Mouse (Mus musculus) lung, embryonic 16.5 days (tissue): Measurements from ENCODE around the gene Trim67. TPM values are rescaled to one million over a fixed set of nuclear protein-coding genes. Genes with fewer than 3 reads are reported as not detected.

Source experiments
- ATAC-seq: fragments of 200-750 bp; cut with Nextera tagmentation; 2 replicates; pipeline ENCODE4 v1.8.0; 2017; ENCODE audit warnings: low read depth, mild to moderate bottlenecking, moderate library complexity
- H3K27ac ChIP-seq: fragments of 300-500 bp; sonication (generic); 2 replicates; pipeline ENCODE4 v1.5.1; 2014; ENCODE audit warnings: mild to moderate bottlenecking, control low read depth, low read length
- H3K27me3 ChIP-seq: fragments of 300-500 bp; sonication (generic); 2 replicates; pipeline ENCODE4 v1.6.1; 2014; ENCODE audit warnings: low read depth, low read length, mixed read lengths; ENCODE audit not compliant: control insufficient read depth, insufficient read depth
- H3K36me3 ChIP-seq: fragments of 300-500 bp; sonication (generic); 2 replicates; pipeline ENCODE4 v1.6.1; 2014; ENCODE audit warnings: low read length; ENCODE audit not compliant: control insufficient read depth, insufficient read depth
- H3K4me1 ChIP-seq: fragments of 300-500 bp; sonication (generic); replicated peaks from 2 replicates; pipeline ENCODE4 v1.6.1; 2014; ENCODE audit warnings: low read length, mixed read lengths; ENCODE audit not compliant: control insufficient read depth, insufficient read depth
- H3K4me2 ChIP-seq: fragments of 300-500 bp; sonication (generic); 2 replicates; pipeline ENCODE4 v1.6.1; 2014; ENCODE audit warnings: low read depth, low read length, control low read depth
- H3K4me3 ChIP-seq: fragments of 300-500 bp; sonication (generic); 2 replicates; pipeline ENCODE4 v1.5.1; 2014; ENCODE audit warnings: mild to moderate bottlenecking, low read length, control low read depth
- H3K9ac ChIP-seq: fragments of 300-500 bp; sonication (generic); 2 replicates; pipeline ENCODE4 v1.6.1; 2014; ENCODE audit warnings: low read length, control low read depth
- H3K9me3 ChIP-seq: fragments of 300-500 bp; sonication (generic); 2 replicates; pipeline ENCODE4 v1.6.1; 2016; ENCODE audit warnings: low read length; ENCODE audit not compliant: control insufficient read depth
- WGBS: fragments of 180-500 bp; shearing (Covaris S2); extraction: QIAGEN DNeasy Blood & Tissue Kit; methylation state at CpG from one replicate; pipeline ENCODE4 v1.1.7; 2014; 5-methylcytosine and 5-hydroxymethylcytosine counted together
- polyA plus RNA-seq: library from polyadenylated mRNA; unstranded; fragments of >200 nt; fragmentation: Nextera tagmentation; extraction: Ambion mirVana; gene quantifications from 2 replicates; pipeline ENCODE4 v1.2.1, GENCODE M21; 2015

Gene Trim67
- polyA plus RNA-seq, 1 experiment from 2014 or later: 0.92 TPM

DNA sequence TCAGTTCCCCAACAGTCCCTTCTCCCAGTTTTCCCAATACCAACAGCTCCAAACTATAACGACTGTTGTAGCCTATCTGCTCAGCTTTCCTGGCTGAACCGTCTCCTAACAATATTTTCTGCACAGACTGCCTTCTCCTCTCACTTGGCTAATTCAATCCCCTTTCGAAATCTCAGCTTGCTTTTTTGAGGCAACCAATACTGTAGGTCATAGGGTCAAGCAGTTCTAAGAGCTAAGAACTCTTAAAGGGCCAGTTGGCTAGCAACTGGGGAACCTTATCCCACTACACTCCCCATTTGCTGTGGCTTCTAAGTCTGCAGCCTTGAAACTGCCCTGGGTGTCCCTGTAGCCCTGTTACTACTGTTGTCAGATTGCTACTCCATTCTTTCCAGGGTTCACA is 52.2 kb downstream of the Trim67 start:
- Histone ChIP-seq H3K9ac (no peak overlapping the region), H3K4me3 (no peak overlapping the region), H3K4me2 (no peak overlapping the region), H3K9me3 (no peaks in the 10 kb centered on the region), H3K27me3 (no peaks in the 10 kb centered on the region), H3K27ac (no peak overlapping the region), H3K36me3 (peaks cover 14% of the 10 kb centered on the region), H3K4me1 (no peaks in the 10 kb centered on the region)
- 50% methylated on average over 3 of the region's 3 CpGs for WGBS
- no peak for ATAC-seq

DNA sequence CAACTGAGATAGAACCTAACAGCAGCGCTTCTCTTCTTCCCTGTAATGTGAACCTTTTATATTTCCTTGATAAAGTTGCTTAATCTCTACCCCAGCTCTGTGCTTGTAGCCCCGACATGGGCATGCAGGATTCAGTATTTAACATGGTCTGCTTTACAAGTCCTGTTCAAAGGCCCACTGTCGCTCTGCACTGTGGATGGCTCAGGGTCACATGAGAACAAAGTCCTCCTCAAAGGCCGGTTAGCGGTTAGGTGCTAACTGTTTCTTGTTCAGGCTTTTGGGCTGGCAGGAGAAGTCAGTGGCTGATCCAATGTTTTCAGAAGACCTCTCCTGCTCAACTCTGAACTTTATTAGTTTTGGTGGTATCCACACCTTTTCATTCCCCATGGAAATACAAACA is 52.7 kb downstream of the Trim67 start:
- no peak overlapping the region for H3K9ac ChIP-seq
- H3K4me2 ChIP-seq: no peak overlapping the region
- no peaks in the 10 kb centered on the region for H3K9me3 ChIP-seq
- peaks cover 12% of the 10 kb centered on the region for H3K36me3 ChIP-seq
- no peak for ATAC-seq
- H3K27ac ChIP-seq: no peak overlapping the region
- 82% methylated on average over 5 of the region's 5 CpGs for WGBS
- H3K4me1 ChIP-seq: no peaks in the 10 kb centered on the region
- no peaks in the 10 kb centered on the region for H3K27me3 ChIP-seq
- H3K4me3 ChIP-seq: no peak overlapping the region

DNA sequence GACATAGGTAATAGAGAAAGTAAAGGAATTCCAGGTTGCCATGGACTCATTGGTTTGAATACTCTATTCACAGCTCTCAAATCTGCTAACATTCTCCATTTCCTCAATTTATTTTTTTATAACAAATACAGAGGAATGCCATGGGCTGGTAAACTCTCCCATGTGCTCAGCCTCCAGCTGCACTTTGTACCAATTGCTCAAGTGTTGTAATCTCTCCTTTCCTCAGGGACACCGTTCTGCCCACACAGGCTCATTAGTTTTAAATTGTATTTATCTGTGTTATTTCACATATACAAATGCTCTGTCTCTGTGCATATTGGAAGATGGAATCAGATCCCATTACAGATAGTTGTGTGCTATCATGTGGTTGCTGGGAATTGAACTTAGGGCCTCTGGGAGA is 60.6 kb downstream of the Trim67 start:
- Histone ChIP-seq H3K4me2 (no peak overlapping the region), H3K4me1 (no peaks in the 10 kb centered on the region), H3K4me3 (no peak overlapping the region), H3K36me3 (peaks cover 47% of the 10 kb centered on the region), H3K9me3 (peaks cover 20% of the 10 kb centered on the region; the same call in 1 of the 2 replicates), H3K27me3 (no peaks in the 10 kb centered on the region), H3K9ac (no peak overlapping the region), H3K27ac (no peak overlapping the region)
- whole genome bisulfite sequencing: 97% methylated on average over 1 of the region's 1 CpGs
- ATAC-seq: no peak

DNA sequence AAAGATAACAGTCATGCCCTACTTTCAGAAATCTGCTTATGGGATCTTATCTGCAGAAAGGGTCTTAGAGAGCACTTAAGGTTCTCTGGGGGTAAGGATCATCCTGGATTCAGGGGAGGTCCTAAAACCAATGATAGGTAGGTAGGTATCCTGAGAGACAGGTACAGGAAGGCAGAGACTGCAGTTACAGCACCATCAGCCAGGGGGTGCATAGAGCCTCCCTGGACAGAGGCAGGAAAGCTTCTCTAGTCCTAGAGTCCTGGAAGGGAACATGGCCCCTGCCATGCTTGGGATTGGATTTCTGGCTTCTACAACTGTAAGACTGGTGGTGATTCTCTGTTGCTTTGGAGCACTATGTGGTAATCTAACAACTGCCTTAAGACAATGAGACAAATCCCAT is 66.6 kb downstream of the Trim67 start:
- ATAC-seq: no peak
- H3K9ac ChIP-seq: no peak overlapping the region
- H3K4me3 ChIP-seq: no peak overlapping the region

DNA sequence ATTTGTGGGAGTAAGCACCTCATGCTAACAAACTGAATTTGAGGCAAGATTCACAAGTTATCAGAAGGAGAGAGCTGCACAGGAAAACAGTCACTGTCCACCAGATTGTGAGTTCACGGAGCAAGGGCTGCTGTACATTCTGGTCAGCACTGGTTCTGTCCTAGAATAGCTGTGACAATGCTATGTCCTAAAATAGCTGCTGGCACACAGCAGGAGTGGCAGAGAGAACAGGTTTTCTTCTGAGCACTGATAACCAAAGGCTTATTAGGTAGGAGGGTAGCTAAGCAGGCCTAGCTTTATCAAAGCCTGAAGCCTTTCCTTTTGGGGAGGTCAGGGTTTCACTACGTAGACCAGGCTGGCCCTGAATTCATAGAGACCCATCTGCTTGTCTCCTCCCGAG is 67.3 kb downstream of the Trim67 start:
- peaks cover 19% of the 10 kb centered on the region for H3K4me1 ChIP-seq
- H3K27ac ChIP-seq: no peak overlapping the region
- no peak overlapping the region for H3K9ac ChIP-seq
- 92% methylated on average over 3 of the region's 3 CpGs for WGBS
- H3K4me3 ChIP-seq: no peak overlapping the region
- H3K27me3 ChIP-seq: no peaks in the 10 kb centered on the region
- peaks cover 5% of the 10 kb centered on the region; the same call in 1 of the 2 replicates for H3K9me3 ChIP-seq
- no peak overlapping the region for H3K4me2 ChIP-seq
- peaks cover 33% of the 10 kb centered on the region for H3K36me3 ChIP-seq
- ATAC-seq: no peak

More for the DNA sequence above, 66.6 kb downstream of the Trim67 start:
- H3K27ac ChIP-seq: no peak overlapping the region
- no peaks in the 10 kb centered on the region for H3K27me3 ChIP-seq
- H3K4me1 ChIP-seq: peaks cover 13% of the 10 kb centered on the region
- H3K9me3 ChIP-seq: peaks cover 6% of the 10 kb centered on the region; the same call in 1 of the 2 replicates
- no peak overlapping the region for H3K4me2 ChIP-seq
- peaks cover 41% of the 10 kb centered on the region for H3K36me3 ChIP-seq

DNA sequence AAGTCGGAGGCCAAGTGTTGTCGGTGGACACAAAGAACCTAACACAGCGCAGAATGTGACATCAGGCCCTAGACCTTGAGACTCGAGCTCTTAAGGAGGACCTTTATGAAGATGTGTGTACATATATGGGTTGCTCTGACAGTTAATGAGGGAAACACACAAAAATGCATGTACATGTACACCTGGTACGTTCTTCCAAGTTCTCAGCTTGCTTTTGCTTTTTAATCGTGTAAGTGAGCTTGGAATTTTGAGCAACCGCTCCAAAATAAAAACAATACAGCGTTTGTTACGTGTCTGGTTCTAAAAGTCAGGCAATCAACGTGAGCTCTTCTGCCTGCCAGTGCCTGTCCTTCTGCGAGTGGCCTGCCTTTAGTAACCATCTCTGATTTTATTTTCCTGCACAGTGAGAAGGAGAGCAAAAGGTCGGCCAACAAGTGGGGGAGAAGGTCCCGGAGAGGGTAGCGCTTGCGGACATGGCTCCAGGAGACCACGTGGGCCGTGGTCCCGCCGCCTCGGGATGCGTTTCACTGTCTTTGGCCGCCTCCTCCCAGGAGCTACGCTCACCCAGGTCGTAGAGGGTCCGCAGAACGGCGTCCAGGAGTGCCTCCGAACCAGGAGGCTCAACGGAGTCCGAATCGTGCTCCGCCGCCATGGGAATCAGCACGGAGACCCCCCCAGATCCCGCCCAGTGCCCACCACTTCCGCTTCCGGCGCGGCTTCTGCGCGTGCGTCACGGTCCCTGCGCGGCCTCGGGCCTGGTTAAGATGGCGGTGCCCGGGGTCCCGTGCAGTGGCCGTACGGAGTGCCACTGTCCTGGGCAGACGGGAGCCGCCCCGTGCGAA is 69.7 kb downstream of the Trim67 start, which contains the start of the genes Gnpat and 2810004N23Rik:
Gene Gnpat (plus strand): TSS at position 713 of the 842 bp plus-strand sequence.
Gene 2810004N23Rik (minus strand): TSS at position 800 of the 842 bp plus-strand sequence.
- peak; percentile 99 for ATAC-seq
- WGBS: under 1% methylated on average over 54 of the region's 55 CpGs
- H3K9ac ChIP-seq: peak within 1 kb of the TSS; percentile 99
- peaks cover 16% of the 10 kb centered on the region for H3K36me3 ChIP-seq
- H3K9me3 ChIP-seq: no peaks in the 10 kb centered on the region
- H3K4me3 ChIP-seq: peak within 1 kb of the TSS; percentile 97
- peak within 1 kb of the TSS; percentile 95 for H3K27ac ChIP-seq
- peak within 1 kb of the TSS; percentile 89 for H3K4me2 ChIP-seq
- no peaks in the 10 kb centered on the region for H3K27me3 ChIP-seq
- H3K4me1 ChIP-seq: peaks cover 24% of the 10 kb centered on the region

DNA sequence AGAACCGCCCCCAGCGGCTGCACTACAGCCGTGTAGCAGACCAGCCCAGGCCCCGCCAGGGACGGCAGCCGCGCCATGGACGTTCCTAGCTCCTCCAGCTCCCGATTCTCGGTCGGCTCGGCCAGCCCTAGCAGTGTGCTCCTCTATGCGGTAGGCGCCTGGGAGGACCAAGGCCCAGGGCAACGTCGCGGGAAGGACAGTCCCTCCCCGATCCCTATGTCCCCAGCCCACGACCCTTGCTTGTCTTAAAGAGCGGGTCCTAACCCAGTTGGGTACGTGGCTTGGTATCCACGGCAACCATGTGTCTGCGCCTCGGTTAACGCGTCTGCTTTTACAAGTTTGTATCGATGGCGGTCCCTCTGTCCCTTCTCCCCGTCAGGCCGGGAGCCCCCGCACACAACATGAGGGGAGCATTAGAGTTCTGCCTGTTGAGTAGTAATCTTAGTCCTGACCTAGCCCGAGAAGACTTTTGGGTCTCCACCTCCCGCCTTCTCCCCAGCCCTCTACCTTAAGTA is 70.3 kb downstream of the Trim67 start:
- H3K36me3 ChIP-seq: peaks cover 10% of the 10 kb centered on the region
- peak overlapping the region; percentile 95 for H3K27ac ChIP-seq
- under 1% methylated on average over 29 of the region's 33 CpGs for WGBS
- peaks cover 24% of the 10 kb centered on the region for H3K4me1 ChIP-seq
- H3K9ac ChIP-seq: peak overlapping the region; percentile 99
- no peaks in the 10 kb centered on the region for H3K9me3 ChIP-seq
- H3K27me3 ChIP-seq: no peaks in the 10 kb centered on the region
- peak; percentile 27; the same call in 1 of the 2 replicates for ATAC-seq
- peak overlapping the region; percentile 89 for H3K4me2 ChIP-seq
- peak overlapping the region; percentile 97 for H3K4me3 ChIP-seq

DNA sequence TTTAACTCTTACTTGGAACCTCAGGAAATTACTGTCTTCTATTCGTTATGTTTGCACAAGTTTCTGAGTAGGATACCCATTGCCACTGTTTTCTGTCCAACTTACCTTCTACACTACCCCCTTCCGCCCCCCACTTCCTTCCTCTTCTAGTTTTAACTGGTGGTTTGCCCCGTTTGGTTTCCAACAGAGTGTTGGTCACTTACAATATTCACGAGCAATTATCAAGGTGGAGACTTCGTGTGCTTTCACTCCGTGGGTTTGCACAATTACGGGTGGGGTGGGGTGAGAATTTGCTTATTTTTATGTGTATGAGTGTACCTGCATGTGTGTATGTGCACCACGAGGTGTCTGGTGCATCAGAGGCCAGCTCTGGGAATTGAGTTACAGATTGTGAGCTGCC is 70.8 kb downstream of the Trim67 start:
- Histone ChIP-seq H3K4me2 (peak overlapping the region; percentile 89), H3K36me3 (peaks cover 7% of the 10 kb centered on the region), H3K27me3 (no peaks in the 10 kb centered on the region), H3K4me3 (peak overlapping the region; percentile 97), H3K4me1 (peaks cover 24% of the 10 kb centered on the region), H3K9me3 (no peaks in the 10 kb centered on the region), H3K27ac (peak overlapping the region; percentile 95), H3K9ac (peak overlapping the region; percentile 99)
- ATAC-seq: no peak
- 5% methylated on average over 8 of the region's 8 CpGs for WGBS

DNA sequence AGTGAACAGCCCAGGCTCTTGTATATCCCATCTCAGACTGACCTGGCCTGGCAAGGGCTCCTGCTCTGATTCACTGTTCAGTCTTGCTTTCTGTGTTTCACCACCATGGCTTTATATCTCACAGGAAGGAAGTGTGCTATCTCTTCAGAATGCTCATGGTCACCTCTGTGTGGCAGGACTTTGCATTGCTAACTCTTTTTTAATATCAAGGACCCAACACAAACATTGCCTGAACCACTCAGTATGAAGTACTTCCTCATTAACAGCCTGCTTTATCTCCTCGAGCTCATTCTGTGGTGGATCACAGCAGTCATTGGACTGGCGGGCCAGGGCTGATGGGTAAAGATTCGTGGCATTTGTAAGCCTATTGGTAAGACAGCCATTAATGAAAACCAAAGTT is 73.8 kb downstream of the Trim67 start:
- Histone ChIP-seq H3K27me3 (no peaks in the 10 kb centered on the region), H3K4me2 (no peak overlapping the region), H3K36me3 (no peaks in the 10 kb centered on the region; the same call in 1 of the 2 replicates), H3K9ac (no peak overlapping the region), H3K9me3 (no peaks in the 10 kb centered on the region), H3K4me1 (peaks cover 22% of the 10 kb centered on the region), H3K27ac (no peak overlapping the region), H3K4me3 (no peak overlapping the region)
- no peak for ATAC-seq
- WGBS: 52% methylated on average over 3 of the region's 3 CpGs
